Mouse (Mus musculus) layer of hippocampus, adult 2 months (tissue): ENCODE data around the gene Col15a1. TPM values are rescaled to one million over a fixed set of nuclear protein-coding genes. Genes with fewer than 3 reads are reported as not detected.

Source experiments
- DNase-seq, 2 experiments: peaks; one replicate each; pipeline ENCODE4 v3.0.0; 2022; ENCODE audit warnings: low spot score in 2 of 2
- H3K27ac ChIP-seq: fragments of 200-600 bp; 2 replicates; pipeline ENCODE4 v1.8.1; 2022
- H3K4me3 ChIP-seq: fragments of 200-600 bp; 2 replicates; pipeline ENCODE4 v1.8.1; 2022; ENCODE audit warnings: mild to moderate bottlenecking
- CTCF ChIP-seq: fragments of 200-600 bp; conservative IDR thresholded peaks from 2 replicates; pipeline ENCODE4 v1.8.1; 2022; ENCODE audit warnings: antibody characterized with exemption, mild to moderate bottlenecking, moderate library complexity
- total RNA-seq, 2 experiments: library from RNA; stranded (reverse); gene quantifications; 2 replicates each; pipeline ENCODE4 v1.2.3; 2021

The Col15a1 gene
- total RNA-seq, 2 experiments from 2014 or later: 6.8 to 7.0 TPM

DNA sequence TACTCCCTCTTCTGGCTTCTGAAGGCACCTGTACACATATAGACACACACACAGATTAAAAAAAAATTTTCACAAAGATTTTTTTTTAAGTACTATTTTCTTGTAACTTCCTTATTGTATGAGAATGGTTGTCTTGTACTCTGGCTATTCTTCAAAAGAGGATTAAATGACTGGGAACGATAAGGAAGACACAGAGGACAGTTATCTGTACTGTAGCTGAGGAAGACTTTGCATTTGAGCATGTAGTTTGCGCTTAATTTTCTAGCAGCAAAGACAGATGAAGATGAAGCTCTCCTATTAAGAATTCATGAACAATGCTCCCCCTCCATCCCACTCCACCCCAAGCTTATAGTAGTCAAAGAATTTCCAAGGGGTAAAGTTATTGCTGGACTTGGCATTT, 154.7 kb downstream of the Col15a1 start:
- Histone ChIP-seq H3K27ac (no peak overlapping the region), H3K4me3 (no peak overlapping the region)
- TF ChIP-seq CTCF: no peak
- no peak for DNase-seq

Other genes with a start within 250 kb of the Col15a1 start
- gene Gabbr2, start 216.3 kb upstream of the Col15a1 start, total RNA-seq: 100 to 1,000 TPM; 203 to 223 TPM
- 10 to 100 TPM; 21.7 to 25.9 TPM for gene Anks6, start 150.7 kb upstream of the Col15a1 start, total RNA-seq
- gene Galnt12, start 116.3 kb upstream of the Col15a1 start, total RNA-seq: under 1 TPM; 0.69 to 0.97 TPM
- 10 to 100 TPM; 19.9 to 24.4 TPM for gene Tgfbr1, start 145.1 kb downstream of the Col15a1 start, total RNA-seq